Mouse (Mus musculus): Measurements from ENCODE around the gene Gna12. TPM values are rescaled to one million over a fixed set of nuclear protein-coding genes. Genes with fewer than 3 reads are reported as not detected.

Gna12 gene
- 36.7 and 46.0 TPM in 2 replicates for total RNA-seq (2012; rRNA removed)
- 10 to 100 TPM in 1 of 2 experiments, not detected in 1; 55.2 TPM for polyA plus RNA-seq (2012; ENCODE audit: insufficient read depth in 1 of 2, insufficient read length in 2 of 2, low read depth in 1 of 2, low replicate concordance in 2 of 2, missing spikeins in 1 of 2)

DNA sequence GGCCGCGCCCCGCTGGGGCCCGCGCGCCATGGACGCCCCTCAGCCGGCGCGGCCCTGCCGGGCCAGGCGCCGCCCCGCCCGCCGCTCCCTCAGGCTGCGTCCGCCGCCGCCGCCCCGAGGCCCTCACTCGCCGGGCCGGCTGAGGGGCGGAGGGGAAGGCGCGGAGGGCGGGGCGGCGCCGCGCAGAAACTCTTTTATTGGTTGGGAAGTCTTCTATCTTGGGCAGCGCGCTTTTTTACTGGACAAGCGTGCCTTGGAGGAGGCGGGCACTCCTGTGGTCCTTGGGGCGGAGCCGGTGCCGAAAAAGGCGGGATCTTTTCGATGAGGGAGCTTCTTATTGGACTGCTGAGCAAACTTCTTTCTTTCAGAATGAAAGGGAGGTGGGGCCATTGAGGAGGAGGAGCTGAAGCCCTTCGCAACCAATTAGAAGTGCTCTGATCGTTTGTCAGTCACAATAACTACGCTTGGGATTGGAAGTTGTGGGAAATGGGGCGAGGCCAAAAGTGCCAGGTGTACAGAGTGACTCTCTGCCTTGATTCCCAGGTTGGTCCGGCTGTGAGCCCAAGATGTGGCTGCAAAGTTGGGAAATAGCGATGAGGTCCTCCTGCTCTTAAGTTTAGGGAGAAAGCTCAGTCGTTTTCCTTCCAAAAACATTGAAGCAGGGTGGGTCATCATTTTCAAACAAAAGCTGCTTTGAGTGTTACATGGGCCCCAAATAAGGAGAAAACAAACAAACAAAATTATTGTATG, at the start of gene Gna12:
Gene Gna12 (minus strand): TSS at position 118 of the 750 bp plus-strand sequence.
- Histone ChIP-seq H3K9ac (ENCODE audit: control insufficient read depth, low read depth, low read length, poor library complexity, severe bottlenecking) (peak within 1 kb of the TSS; percentile 44), H3K4me1 (ENCODE audit: control insufficient read depth in 1 of 2, insufficient read depth in 2 of 2, low read length in 2 of 2) (peaks cover 5 to 23% of the 10 kb centered on the region in 2 experiments), H3K9me3 (replicated peaks; ENCODE audit: insufficient read depth, low read length) (no peaks in the 10 kb centered on the region), H3K36me3 (ENCODE audit: control insufficient read depth in 1 of 2, insufficient read depth in 2 of 2, low read length in 2 of 2) (peaks cover 0 to 15% of the 10 kb centered on the region in 2 experiments; a peak in 2 of 4 replicates), H3K79me2 (ENCODE audit: control insufficient read depth, insufficient read depth, low read length, poor library complexity) (peaks cover 12% of the 10 kb centered on the region), H3K27me3 (ENCODE audit: control insufficient read depth in 1 of 2, insufficient read depth in 2 of 2, low read length in 2 of 2) (no peaks in the 10 kb centered on the region), H3K4me3 (ENCODE audit: control insufficient read depth in 1 of 2, insufficient read depth in 1 of 2, low read depth in 2 of 2, low read length in 2 of 2) (peak within 1 kb of the TSS; percentile 62 to 93), H3K27ac (ENCODE audit: control insufficient read depth, low read depth, low read length) (peak within 1 kb of the TSS; percentile 68)
- peak; percentile 99 for DNase-seq (ENCODE audit: low read depth, low spot score)
- TF ChIP-seq POLR2AphosphoS2 (IDR thresholded peaks at IDR 0.05; ENCODE audit: low read length) (peak; percentile 41; the same call in 1 of the 2 replicates), MAX (IDR thresholded peaks at IDR 0.05; ENCODE audit: low read length) (no peak), RAD21 (IDR thresholded peaks at IDR 0.05; ENCODE audit: low read depth, low read length) (no peak), KAT2A (conservative IDR thresholded peaks at IDR 0.05; ENCODE audit: low read depth, low read length) (0 out of 2 replicates have a peak, but pooled peaks have one; percentile 26), MYB (IDR thresholded peaks at IDR 0.05; ENCODE audit: low read depth, low read length) (no peak), ZC3H11A (IDR thresholded peaks at IDR 0.05; ENCODE audit: low read depth, low read length) (no peak), USF2 (IDR thresholded peaks at IDR 0.05; ENCODE audit: borderline replicate concordance in 1 of 2, insufficient read depth in 1 of 2, low read depth in 1 of 2, low read length in 2 of 2) (no peak), SIN3A (IDR thresholded peaks at IDR 0.05; ENCODE audit: low read length) (peak; percentile 58; the same call in 1 of the 2 replicates), ZKSCAN1 (IDR thresholded peaks at IDR 0.05; ENCODE audit: low read depth, low read length) (no peak), ZNF384 (IDR thresholded peaks at IDR 0.05; ENCODE audit: low read depth, low read length) (no peak), RCOR1 (IDR thresholded peaks at IDR 0.05; ENCODE audit: low read depth, low read length) (no peak), NRF1 (IDR thresholded peaks at IDR 0.05; ENCODE audit: insufficient read depth, low read depth, low read length, poor library complexity, severe bottlenecking) (peak; percentile 32; the same call in 1 of the 2 replicates), GATA1 (IDR thresholded peaks at IDR 0.05; ENCODE audit: low read depth, low read length) (peak; percentile 40; the same call in 1 of the 2 replicates), E2F4 (IDR thresholded peaks at IDR 0.05; ENCODE audit: borderline replicate concordance, low read depth, low read length) (no peak), SMC3 (IDR thresholded peaks at IDR 0.05; ENCODE audit: low read depth, low read length) (no peak), POLR2AphosphoS5 (IDR thresholded peaks at IDR 0.05; ENCODE audit: borderline replicate concordance, low read depth, low read length) (no peak), JUND (IDR thresholded peaks at IDR 0.05; ENCODE audit: low read depth, low read length) (no peak), MAZ (IDR thresholded peaks at IDR 0.05; ENCODE audit: low read depth, low read length) (no peak; the same call in 1 of the 2 replicates), MYC (IDR thresholded peaks at IDR 0.05; ENCODE audit: low read depth, low read length) (no peak), POLR2A (IDR thresholded peaks at IDR 0.05; ENCODE audit: control insufficient read depth in 1 of 2, insufficient read depth in 1 of 2, low read depth in 1 of 2, low read length in 2 of 2, poor library complexity in 1 of 2) (peak in 1 of 2 experiments; percentile 61; a peak in 1 of 4 replicates), ETS1 (IDR thresholded peaks at IDR 0.05; ENCODE audit: low read depth, low read length) (no peak), MXI1 (IDR thresholded peaks at IDR 0.05; ENCODE audit: low read depth, low read length) (no peak; the same call in 1 of the 2 replicates), ELF1 (IDR thresholded peaks at IDR 0.05; ENCODE audit: low read depth, low read length) (no peak), TCF12 (IDR thresholded peaks at IDR 0.05; ENCODE audit: low read depth, low read length) (peak; percentile 28; the same call in 1 of the 2 replicates), GABPA (IDR thresholded peaks at IDR 0.05; ENCODE audit: low read depth, low read length) (no peak), ZMIZ1 (IDR thresholded peaks at IDR 0.05; ENCODE audit: low read depth, low read length) (no peak), NELFE (IDR thresholded peaks at IDR 0.05; ENCODE audit: low read depth, low read length) (peak; percentile 2; the same call in 1 of the 2 replicates), CHD2 (IDR thresholded peaks at IDR 0.05; ENCODE audit: low read length) (peak; percentile 41; the same call in 1 of the 2 replicates), CHD1 (IDR thresholded peaks at IDR 0.05; ENCODE audit: low read depth, low read length) (0 out of 2 replicates have a peak, but pooled peaks have one; percentile 74), MEF2A (IDR thresholded peaks at IDR 0.05; ENCODE audit: extremely low read depth, insufficient replicate concordance, low read depth, low read length, poor library complexity, severe bottlenecking) (no peak), UBTF (IDR thresholded peaks at IDR 0.05; ENCODE audit: borderline replicate concordance, insufficient read depth, low read depth, low read length) (no peak), HCFC1 (IDR thresholded peaks at IDR 0.05; ENCODE audit: low read depth, low read length) (no peak), USF1 (IDR thresholded peaks at IDR 0.05; ENCODE audit: low read depth, low read length) (no peak), CTCF (IDR thresholded peaks at IDR 0.05 in 2 of 3, conservative IDR thresholded peaks at IDR 0.05 in 1 of 3; ENCODE audit: control insufficient read depth in 1 of 3, insufficient read depth in 1 of 3, low read depth in 2 of 3, low read length in 3 of 3, poor library complexity in 1 of 3, severe bottlenecking in 1 of 3) (no peak), TBP (IDR thresholded peaks at IDR 0.05; ENCODE audit: low read depth, low read length) (peak; percentile 8; the same call in 1 of the 2 replicates)

Measured in MEL (cell line).